In the genomic region with DNA sequence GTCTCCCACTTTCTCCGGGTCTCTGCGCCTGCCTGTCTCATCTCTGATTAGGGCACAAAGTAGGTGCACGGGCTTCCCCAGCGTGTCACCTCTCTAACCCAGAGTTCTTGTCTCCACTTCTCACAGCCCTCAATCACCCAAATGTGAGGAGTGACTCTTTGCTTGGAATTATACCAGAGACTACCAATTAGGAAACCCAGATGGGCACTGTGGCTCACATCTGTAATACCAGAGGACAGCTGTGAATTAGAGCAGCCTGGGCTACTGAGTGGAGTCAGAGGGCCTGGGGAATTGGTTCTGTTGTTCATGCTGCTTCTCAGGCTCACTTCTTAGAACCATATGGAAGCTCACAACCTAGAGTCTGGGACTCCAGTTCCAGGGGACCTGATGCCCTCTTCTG, we compare ENCODE assay signal across 16 mouse cellular contexts. TPM values are rescaled to one million over a fixed set of nuclear protein-coding genes. Genes with fewer than 3 reads are reported as not detected.
DNase-seq lines count a peak whose midpoint lies in the region; ATAC-seq and TF ChIP-seq lines count a peak whose summit lies in the region.
"Had no signal": no experiment of that assay in that cellular context is flagged by ENCODE, and none has a peak within 500 bp of the region (broad histone marks: within the 10 kb centered on the region; RNA-seq: fewer than 3 reads in every experiment).

No protein-coding gene starts in this region.

- no peak for TF ChIP-seq EP300 in stomach, postnatal 0 days (optimal IDR thresholded peaks at IDR 0.05)

- no peak for ATAC-seq in limb, embryonic 11.5 days (ENCODE audit: insufficient number of reproducible peaks, low FRiP score, low TSS enrichment, low read depth)
- ATAC-seq in stomach, embryonic 14.5 days (ENCODE audit: insufficient number of reproducible peaks, insufficient read depth, low FRiP score, low read depth): no peak
- ATAC-seq in stomach, postnatal 0 days (ENCODE audit: low FRiP score, low TSS enrichment): no peak
- no peak for ATAC-seq in limb, embryonic 12.5 days (ENCODE audit: insufficient number of reproducible peaks, insufficient read depth, low FRiP score, low TSS enrichment, low read depth)
- no peak for ATAC-seq in hindbrain, embryonic 12.5 days (ENCODE audit: low FRiP score)
- ATAC-seq: hindbrain, embryonic 16.5 days had no signal

- WGBS in limb, embryonic 11.5 days: 75% methylated on average over 4 of the region's 4 CpGs
- 80% methylated on average over 4 of the region's 4 CpGs for WGBS in limb, embryonic 10.5 days
- WGBS in stomach, embryonic 14.5 days: 88% methylated on average over 4 of the region's 4 CpGs
- 85% methylated on average over 4 of the region's 4 CpGs for WGBS in stomach, postnatal 0 days
- 74% methylated on average over 4 of the region's 4 CpGs for WGBS in limb, embryonic 12.5 days
- 86% methylated on average over 4 of the region's 4 CpGs for WGBS in hindbrain, embryonic 12.5 days

- H3K4me1 ChIP-seq in limb, embryonic 11.5 days (ENCODE audit: control insufficient read depth, insufficient read depth, low read length): 0 out of 2 replicates have a peak, but pooled peaks cover 3% of the 10 kb centered on the region
- H3K4me1 ChIP-seq in limb, embryonic 10.5 days: peaks cover 11% of the 10 kb centered on the region
- H3K4me1 ChIP-seq in stomach, embryonic 14.5 days (ENCODE audit: control insufficient read depth, insufficient read depth, low read length): no peaks in the 10 kb centered on the region
- H3K4me1 ChIP-seq in stomach, postnatal 0 days (replicated peaks; ENCODE audit: control insufficient read depth, insufficient read depth): no peaks in the 10 kb centered on the region
- peaks cover 15% of the 10 kb centered on the region for H3K4me1 ChIP-seq in limb, embryonic 12.5 days (replicated peaks)
- H3K4me1 ChIP-seq in hindbrain, embryonic 12.5 days: 0 out of 2 replicates have a peak, but pooled peaks cover 8% of the 10 kb centered on the region
- H3K4me1 ChIP-seq: embryonic facial prominence, embryonic 12.5 days had no signal

- no peak for TF ChIP-seq CTCF in stomach, postnatal 0 days (IDR thresholded peaks at IDR 0.05; ENCODE audit: low read depth)

- no peaks in the 10 kb centered on the region for H3K9me3 ChIP-seq in limb, embryonic 11.5 days (ENCODE audit: control insufficient read depth, low read length)
- H3K9me3 ChIP-seq in limb, embryonic 10.5 days (replicated peaks): no peaks in the 10 kb centered on the region
- H3K9me3 ChIP-seq in stomach, embryonic 14.5 days (ENCODE audit: control insufficient read depth, low read depth, low read length): no peaks in the 10 kb centered on the region
- H3K9me3 ChIP-seq in stomach, postnatal 0 days (ENCODE audit: control insufficient read depth, low read length): no peaks in the 10 kb centered on the region
- no peaks in the 10 kb centered on the region for H3K9me3 ChIP-seq in limb, embryonic 12.5 days
- H3K9me3 ChIP-seq in hindbrain, embryonic 12.5 days (replicated peaks): no peaks in the 10 kb centered on the region
- H3K9me3 ChIP-seq: embryonic facial prominence, embryonic 12.5 days; forebrain, embryonic 15.5 days; heart, embryonic 13.5 days had no signal

- no peaks in the 10 kb centered on the region for H3K27me3 ChIP-seq in limb, embryonic 11.5 days (ENCODE audit: control insufficient read depth, insufficient read depth, low read length)
- H3K27me3 ChIP-seq in limb, embryonic 10.5 days (ENCODE audit: low read depth, poor library complexity, severe bottlenecking): peaks cover 12% of the 10 kb centered on the region; the same call in 1 of the 2 replicates
- H3K27me3 ChIP-seq in stomach, embryonic 14.5 days (ENCODE audit: control insufficient read depth, insufficient read depth, low read length): no peaks in the 10 kb centered on the region
- H3K27me3 ChIP-seq in stomach, postnatal 0 days (ENCODE audit: control insufficient read depth, insufficient read depth, low read length): no peaks in the 10 kb centered on the region
- H3K27me3 ChIP-seq in limb, embryonic 12.5 days: peaks cover 4% of the 10 kb centered on the region; the same call in 1 of the 2 replicates
- no peaks in the 10 kb centered on the region for H3K27me3 ChIP-seq in hindbrain, embryonic 12.5 days
- H3K27me3 ChIP-seq: embryonic facial prominence, embryonic 12.5 days; forebrain, embryonic 15.5 days; heart, embryonic 13.5 days had no signal

- H3K9ac ChIP-seq in limb, embryonic 11.5 days (ENCODE audit: low read length): no peak overlapping the region
- H3K9ac ChIP-seq in stomach, embryonic 14.5 days (replicated peaks; ENCODE audit: low read depth, low read length): 0 out of 2 replicates have a peak overlapping the region, but pooled peaks have one; percentile 3
- no peak overlapping the region for H3K9ac ChIP-seq in stomach, postnatal 0 days (ENCODE audit: low read length)
- no peak overlapping the region for H3K9ac ChIP-seq in limb, embryonic 12.5 days (replicated peaks)
- no peak overlapping the region for H3K9ac ChIP-seq in hindbrain, embryonic 12.5 days
- H3K9ac ChIP-seq: embryonic facial prominence, embryonic 12.5 days; forebrain, embryonic 15.5 days; heart, embryonic 13.5 days had no signal

- no peak overlapping the region for H3K27ac ChIP-seq in limb, embryonic 11.5 days (replicated peaks; ENCODE audit: low read depth, low read length)
- no peak overlapping the region for H3K27ac ChIP-seq in limb, embryonic 10.5 days
- H3K27ac ChIP-seq in stomach, embryonic 14.5 days (ENCODE audit: low read length): no peak overlapping the region
- H3K27ac ChIP-seq in stomach, postnatal 0 days (replicated peaks): no peak overlapping the region
- peak overlapping the region; percentile 74 for H3K27ac ChIP-seq in limb, embryonic 12.5 days
- H3K27ac ChIP-seq in hindbrain, embryonic 12.5 days: no peak overlapping the region
- H3K27ac ChIP-seq: embryonic facial prominence, embryonic 12.5 days; forebrain, embryonic 15.5 days; heart, embryonic 13.5 days had no signal

- no peaks in the 10 kb centered on the region for H3K36me3 ChIP-seq in limb, embryonic 11.5 days (ENCODE audit: control insufficient read depth, insufficient read depth, low read length)
- no peaks in the 10 kb centered on the region for H3K36me3 ChIP-seq in limb, embryonic 10.5 days
- no peaks in the 10 kb centered on the region for H3K36me3 ChIP-seq in stomach, embryonic 14.5 days (ENCODE audit: control insufficient read depth, insufficient read depth, low read length)
- H3K36me3 ChIP-seq in stomach, postnatal 0 days (ENCODE audit: control insufficient read depth, insufficient read depth, low read length): no peaks in the 10 kb centered on the region
- no peaks in the 10 kb centered on the region for H3K36me3 ChIP-seq in limb, embryonic 12.5 days
- H3K36me3 ChIP-seq in hindbrain, embryonic 12.5 days: no peaks in the 10 kb centered on the region
- H3K36me3 ChIP-seq: embryonic facial prominence, embryonic 12.5 days; forebrain, embryonic 15.5 days; heart, embryonic 13.5 days had no signal

- H3K4me3 ChIP-seq in limb, embryonic 11.5 days (ENCODE audit: low read depth, low read length): no peak overlapping the region
- no peak overlapping the region for H3K4me3 ChIP-seq in limb, embryonic 10.5 days
- H3K4me3 ChIP-seq in stomach, embryonic 14.5 days (ENCODE audit: low read depth, low read length): no peak overlapping the region
- H3K4me3 ChIP-seq in stomach, postnatal 0 days (ENCODE audit: low read depth, low read length): no peak overlapping the region
- H3K4me3 ChIP-seq in limb, embryonic 12.5 days (replicated peaks): no peak overlapping the region
- H3K4me3 ChIP-seq in hindbrain, embryonic 12.5 days: no peak overlapping the region
- H3K4me3 ChIP-seq: embryonic facial prominence, embryonic 12.5 days; forebrain, embryonic 15.5 days; heart, embryonic 13.5 days had no signal

- H3K4me2 ChIP-seq in limb, embryonic 11.5 days (ENCODE audit: low read depth, severe bottlenecking): 0 out of 2 replicates have a peak overlapping the region, but pooled peaks have one; percentile 2
- no peak overlapping the region for H3K4me2 ChIP-seq in stomach, embryonic 14.5 days (replicated peaks; ENCODE audit: low read depth, low read length)
- no peak overlapping the region for H3K4me2 ChIP-seq in stomach, postnatal 0 days (replicated peaks; ENCODE audit: low read depth)
- 0 out of 2 replicates have a peak overlapping the region, but pooled peaks have one; percentile 17 for H3K4me2 ChIP-seq in limb, embryonic 12.5 days
- H3K4me2 ChIP-seq in hindbrain, embryonic 12.5 days (replicated peaks): no peak overlapping the region
- H3K4me2 ChIP-seq: embryonic facial prominence, embryonic 12.5 days; heart, embryonic 13.5 days had no signal

- DNase-seq in limb, embryonic 11.5 days (ENCODE audit: low spot score): no peak
- no peak for DNase-seq in limb, embryonic 10.5 days (ENCODE audit: low spot score)
- DNase-seq in stomach, postnatal 0 days (ENCODE audit: low spot score): no peak
- DNase-seq in thymus, postnatal 36 days: no peak
- DNase-seq: adrenal gland, postnatal 10 days; cerebellum, adult 11 months; cerebellum, adult 9-10 months; gastrocnemius, postnatal 36 days; heart, adult 11 months had no signal

RNA-seq across cellular contexts. Expression of a gene that starts 18.7 kb away (rescaled TPM):
- polyA plus RNA-seq in limb, embryonic 11.5 days (2014; fragmentation: Nextera tagmentation; extraction: Ambion mirVana): 3.7 and 4.8 TPM in 2 replicates
- polyA plus RNA-seq in limb, embryonic 10.5 days (2016; fragmentation: Nextera tagmentation; extraction: Ambion mirVana): 6.2 and 6.5 TPM in 2 replicates
- polyA plus RNA-seq in stomach, embryonic 14.5 days (2014; fragmentation: Nextera tagmentation; extraction: Ambion mirVana): 31.9 and 35.2 TPM in 2 replicates
- polyA plus RNA-seq in stomach, postnatal 0 days (2015; fragmentation: Nextera tagmentation; extraction: Ambion mirVana): 24.7 and 25.2 TPM in 2 replicates
- polyA plus RNA-seq in limb, embryonic 12.5 days (2016; fragmentation: Nextera tagmentation; extraction: Ambion mirVana): 6.2 and 6.8 TPM in 2 replicates
- 4.2 and 5.3 TPM in 2 replicates for polyA plus RNA-seq in hindbrain, embryonic 12.5 days (2016; fragmentation: Nextera tagmentation; extraction: Ambion mirVana)

RNA-seq across cellular contexts. Expression of a gene that starts 32.4 kb away (rescaled TPM):
- 25.6 and 26.3 TPM in 2 replicates for polyA plus RNA-seq in limb, embryonic 11.5 days (2014; fragmentation: Nextera tagmentation; extraction: Ambion mirVana)
- 17.7 and 21.4 TPM in 2 replicates for polyA plus RNA-seq in limb, embryonic 10.5 days (2016; fragmentation: Nextera tagmentation; extraction: Ambion mirVana)
- 25.5 TPM in 2 replicates for polyA plus RNA-seq in stomach, embryonic 14.5 days (2014; fragmentation: Nextera tagmentation; extraction: Ambion mirVana)
- 4.1 and 4.6 TPM in 2 replicates for polyA plus RNA-seq in stomach, postnatal 0 days (2015; fragmentation: Nextera tagmentation; extraction: Ambion mirVana)
- 21.0 and 23.0 TPM in 2 replicates for polyA plus RNA-seq in limb, embryonic 12.5 days (2016; fragmentation: Nextera tagmentation; extraction: Ambion mirVana)
- polyA plus RNA-seq in hindbrain, embryonic 12.5 days (2016; fragmentation: Nextera tagmentation; extraction: Ambion mirVana): 23.0 and 24.1 TPM in 2 replicates

Comparison
In these comparisons a context has a peak if more than half of its experiments do, and no peak if none do; other contexts are left out.
1. H3K4me2 ChIP-seq: peak in limb, embryonic 11.5 days (single experiment) and limb, embryonic 12.5 days (single experiment); none in stomach, embryonic 14.5 days (single experiment), stomach, postnatal 0 days (single experiment) and hindbrain, embryonic 12.5 days (single experiment).